Mouse (Mus musculus): ENCODE results near the gene Dock4. TPM values are rescaled to one million over a fixed set of nuclear protein-coding genes. Genes with fewer than 3 reads are reported as not detected.
"Not testable (repeated sequence)": the region's sequence is repeated elsewhere in the genome, so short reads cannot be mapped to it uniquely, and the experiment has no call there.

Dock4 gene
- polyA plus RNA-seq, 2 experiments, result 7.7 to 12.2 TPM

DNA sequence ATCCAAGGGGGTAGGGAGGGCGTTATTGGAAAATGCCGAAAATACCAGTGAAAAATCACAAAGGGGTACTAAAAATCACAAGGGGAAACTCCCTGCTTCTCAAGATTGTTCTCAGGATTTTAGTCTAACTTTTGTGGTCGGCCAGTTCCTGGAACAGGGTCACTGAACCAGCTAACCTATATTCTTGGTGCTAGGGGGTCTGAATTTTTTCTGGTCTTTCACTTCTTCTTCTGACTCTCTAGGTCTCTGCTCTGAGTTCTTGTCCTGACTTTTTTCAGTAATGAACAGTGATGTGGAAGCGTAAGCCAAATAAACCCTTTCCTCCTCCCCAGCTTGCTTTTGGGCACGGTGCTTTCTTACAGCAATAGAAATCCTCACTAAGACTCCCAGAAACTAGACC is 424.6 kb downstream of the Dock4 start:
- no peak for DNase-seq (ENCODE audit: low spot score)
- no peak for ATAC-seq (ENCODE audit: low FRiP score, low read depth)
- Histone ChIP-seq H3K27ac (replicated peaks; ENCODE audit: low read depth, low read length) (no peak overlapping the region), H3K36me3 (ENCODE audit: control insufficient read depth, insufficient read depth, low read length) (no peaks in the 10 kb centered on the region), H3K9me3 (ENCODE audit: control insufficient read depth, low read length) (0 out of 2 replicates have a peak, but pooled peaks cover 5% of the 10 kb centered on the region), H3K9ac (ENCODE audit: low read depth, low read length, severe bottlenecking) (no peak overlapping the region), H3K4me1 (ENCODE audit: control insufficient read depth, insufficient read depth, low read length) (no peaks in the 10 kb centered on the region), H3K27me3 (ENCODE audit: control insufficient read depth, insufficient read depth, low read length) (no peaks in the 10 kb centered on the region), H3K4me3 (replicated peaks; ENCODE audit: low read length) (no peak overlapping the region), H3K4me2 (replicated peaks; ENCODE audit: low read depth, low read length, severe bottlenecking) (no peak overlapping the region)
- TF ChIP-seq POLR2A (IDR thresholded peaks at IDR 0.05; ENCODE audit: borderline replicate concordance, extremely low read depth, insufficient read depth, insufficient read length), result no peak
- WGBS, result 92% methylated on average over 5 of the region's 5 CpGs

DNA sequence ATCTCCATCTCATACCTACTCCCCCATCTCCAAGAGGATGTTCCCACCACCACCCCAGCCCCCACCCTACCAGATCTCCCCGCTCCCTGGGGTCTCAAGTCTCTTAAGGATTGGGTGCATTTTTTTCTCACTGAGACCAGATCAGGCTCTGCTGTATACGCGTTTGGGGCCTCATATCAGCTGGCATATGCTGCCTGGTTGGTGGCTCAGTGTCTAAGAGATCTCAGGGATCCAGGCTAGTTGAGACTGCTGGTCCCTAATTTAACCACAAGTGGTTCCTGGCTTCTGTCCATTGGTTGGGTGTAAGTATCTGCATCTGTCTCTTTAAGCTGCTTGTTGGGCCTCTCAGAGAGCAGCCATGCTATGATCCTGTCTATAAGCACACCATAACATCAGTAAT is 427.0 kb downstream of the Dock4 start:
- no peak for ATAC-seq (ENCODE audit: low FRiP score, low read depth)
- H3K9ac ChIP-seq (ENCODE audit: low read depth, low read length, severe bottlenecking), result no peak overlapping the region
- H3K4me1 ChIP-seq (ENCODE audit: control insufficient read depth, insufficient read depth, low read length), result no peaks in the 10 kb centered on the region
- H3K4me3 ChIP-seq (replicated peaks; ENCODE audit: low read length), result no peak overlapping the region
- WGBS, result 91% methylated on average over 3 of the region's 3 CpGs
- TF ChIP-seq POLR2A (IDR thresholded peaks at IDR 0.05; ENCODE audit: borderline replicate concordance, extremely low read depth, insufficient read depth, insufficient read length), result no peak
- H3K36me3 ChIP-seq (ENCODE audit: control insufficient read depth, insufficient read depth, low read length), result no peaks in the 10 kb centered on the region
- H3K9me3 ChIP-seq (ENCODE audit: control insufficient read depth, low read length), result 0 out of 2 replicates have a peak, but pooled peaks cover 5% of the 10 kb centered on the region
- H3K27ac ChIP-seq (replicated peaks; ENCODE audit: low read depth, low read length), result no peak overlapping the region
- no peak for DNase-seq (ENCODE audit: low spot score)
- H3K4me2 ChIP-seq (replicated peaks; ENCODE audit: low read depth, low read length, severe bottlenecking), result no peak overlapping the region
- no peaks in the 10 kb centered on the region for H3K27me3 ChIP-seq (ENCODE audit: control insufficient read depth, insufficient read depth, low read length)

- WGBS, result 71% methylated on average over 7 of the region's 7 CpGs
- not testable (repeated sequence) for H3K27ac ChIP-seq (replicated peaks; ENCODE audit: low read depth, low read length); H3K4me1 ChIP-seq (ENCODE audit: control insufficient read depth, insufficient read depth, low read length); ATAC-seq (ENCODE audit: low FRiP score, low read depth); H3K27me3 ChIP-seq (ENCODE audit: control insufficient read depth, insufficient read depth, low read length); H3K4me3 ChIP-seq (replicated peaks; ENCODE audit: low read length); H3K9me3 ChIP-seq (ENCODE audit: control insufficient read depth, low read length); H3K4me2 ChIP-seq (replicated peaks; ENCODE audit: low read depth, low read length, severe bottlenecking); DNase-seq (ENCODE audit: low spot score); H3K36me3 ChIP-seq (ENCODE audit: control insufficient read depth, insufficient read depth, low read length); H3K9ac ChIP-seq (ENCODE audit: low read depth, low read length, severe bottlenecking)
These were observed 427.5 kb downstream of the Dock4 start for GRCm38 (mm10) chr12:40873267-40873666.

- no peak for DNase-seq (ENCODE audit: low spot score)
- H3K27me3 ChIP-seq (ENCODE audit: control insufficient read depth, insufficient read depth, low read length), result no peaks in the 10 kb centered on the region
- peaks cover 3% of the 10 kb centered on the region; the same call in 1 of the 2 replicates for H3K4me1 ChIP-seq (ENCODE audit: control insufficient read depth, insufficient read depth, low read length)
- no peak for TF ChIP-seq POLR2A (IDR thresholded peaks at IDR 0.05; ENCODE audit: borderline replicate concordance, extremely low read depth, insufficient read depth, insufficient read length)
- no peak overlapping the region for H3K4me2 ChIP-seq (replicated peaks; ENCODE audit: low read depth, low read length, severe bottlenecking)
- 81% methylated on average over 3 of the region's 3 CpGs for WGBS
- H3K27ac ChIP-seq (replicated peaks; ENCODE audit: low read depth, low read length), result no peak overlapping the region
- ATAC-seq (ENCODE audit: low FRiP score, low read depth), result no peak
- no peaks in the 10 kb centered on the region for H3K36me3 ChIP-seq (ENCODE audit: control insufficient read depth, insufficient read depth, low read length)
- H3K4me3 ChIP-seq (replicated peaks; ENCODE audit: low read length), result no peak overlapping the region
- H3K9ac ChIP-seq (ENCODE audit: low read depth, low read length, severe bottlenecking), result no peak overlapping the region
- H3K9me3 ChIP-seq (ENCODE audit: control insufficient read depth, low read length), result no peaks in the 10 kb centered on the region
These were observed 439.2 kb downstream of the Dock4 start for GRCm38 (mm10) chr12:40884976-40885375.

DNA sequence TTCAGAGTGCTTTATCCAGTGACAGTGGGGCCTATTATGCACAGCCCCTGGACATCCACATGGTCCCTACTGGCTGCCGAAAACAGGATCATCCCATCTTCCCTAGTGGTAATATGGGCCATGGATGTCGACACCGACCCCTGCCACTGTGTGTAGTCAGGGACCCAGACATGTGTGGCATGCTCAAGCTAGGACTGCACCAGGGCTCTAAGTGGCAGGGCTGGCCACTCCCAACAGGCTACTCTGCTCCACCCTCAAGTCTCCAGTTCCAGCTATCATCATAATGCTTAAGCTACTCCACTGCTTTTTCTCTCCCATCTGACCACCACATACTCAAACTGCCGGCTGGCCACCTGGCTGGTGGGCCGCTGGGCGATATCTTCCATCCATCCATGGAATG is 439.6 kb downstream of the Dock4 start:
- no peak overlapping the region for H3K4me3 ChIP-seq (replicated peaks; ENCODE audit: low read length)
- H3K27ac ChIP-seq (replicated peaks; ENCODE audit: low read depth, low read length), result no peak overlapping the region
- ATAC-seq (ENCODE audit: low FRiP score, low read depth), result no peak
- DNase-seq (ENCODE audit: low spot score), result no peak
- no peaks in the 10 kb centered on the region for H3K36me3 ChIP-seq (ENCODE audit: control insufficient read depth, insufficient read depth, low read length)
- H3K4me2 ChIP-seq (replicated peaks; ENCODE audit: low read depth, low read length, severe bottlenecking), result no peak overlapping the region
- no peaks in the 10 kb centered on the region for H3K9me3 ChIP-seq (ENCODE audit: control insufficient read depth, low read length)
- H3K9ac ChIP-seq (ENCODE audit: low read depth, low read length, severe bottlenecking), result no peak overlapping the region
- no peaks in the 10 kb centered on the region for H3K27me3 ChIP-seq (ENCODE audit: control insufficient read depth, insufficient read depth, low read length)
- 93% methylated on average over 6 of the region's 6 CpGs for WGBS
- no peak for TF ChIP-seq POLR2A (IDR thresholded peaks at IDR 0.05; ENCODE audit: borderline replicate concordance, extremely low read depth, insufficient read depth, insufficient read length)
- peaks cover 3% of the 10 kb centered on the region; the same call in 1 of the 2 replicates for H3K4me1 ChIP-seq (ENCODE audit: control insufficient read depth, insufficient read depth, low read length)

DNA sequence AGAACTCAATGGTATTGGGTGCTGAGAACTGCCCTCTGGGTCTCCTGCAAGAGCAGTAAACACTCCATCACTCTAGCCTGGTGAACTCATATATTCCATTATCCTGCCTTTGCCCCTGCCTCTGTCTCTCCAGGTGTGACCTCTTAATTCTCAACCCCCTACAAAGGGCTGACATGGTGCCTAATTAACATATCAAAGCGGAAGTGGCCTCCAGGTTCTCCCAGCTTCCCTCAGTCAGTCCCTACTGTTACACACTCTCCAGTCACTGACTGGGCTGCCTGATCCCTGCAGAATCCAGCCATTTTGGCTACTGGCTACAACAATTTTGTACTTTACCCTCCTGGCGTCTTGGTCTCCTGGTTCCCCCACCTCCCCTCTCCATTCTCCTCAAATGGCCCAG is 441.7 kb downstream of the Dock4 start:
- H3K4me3 ChIP-seq (replicated peaks; ENCODE audit: low read length), result no peak overlapping the region
- no peaks in the 10 kb centered on the region for H3K9me3 ChIP-seq (ENCODE audit: control insufficient read depth, low read length)
- WGBS, result 63% methylated on average over 2 of the region's 2 CpGs
- H3K27ac ChIP-seq (replicated peaks; ENCODE audit: low read depth, low read length), result no peak overlapping the region
- no peak for ATAC-seq (ENCODE audit: low FRiP score, low read depth)
- no peaks in the 10 kb centered on the region for H3K27me3 ChIP-seq (ENCODE audit: control insufficient read depth, insufficient read depth, low read length)
- no peak overlapping the region for H3K9ac ChIP-seq (ENCODE audit: low read depth, low read length, severe bottlenecking)
- TF ChIP-seq POLR2A (IDR thresholded peaks at IDR 0.05; ENCODE audit: borderline replicate concordance, extremely low read depth, insufficient read depth, insufficient read length), result no peak
- no peaks in the 10 kb centered on the region for H3K36me3 ChIP-seq (ENCODE audit: control insufficient read depth, insufficient read depth, low read length)
- no peak overlapping the region for H3K4me2 ChIP-seq (replicated peaks; ENCODE audit: low read depth, low read length, severe bottlenecking)
- H3K4me1 ChIP-seq (ENCODE audit: control insufficient read depth, insufficient read depth, low read length), result peaks cover 3% of the 10 kb centered on the region; the same call in 1 of the 2 replicates
- DNase-seq (ENCODE audit: low spot score), result no peak

Data from limb, embryonic 14.5 days (tissue).